Mouse (Mus musculus) heart, postnatal 14 days (tissue): Measurements from ENCODE around the gene Gm10295. TPM values are rescaled to one million over a fixed set of nuclear protein-coding genes. Genes with fewer than 3 reads are reported as not detected.
A peak's percentile ranks its signal among the peaks of the same experiment; 100 is the strongest.

ENCODE experiments used
- DNase-seq, 2 experiments: peaks; one replicate each; pipeline ENCODE4 v3.0.0; 2021 to 2022
- intact Hi-C: fragments of 180-260 bp; cut with DNase I; formaldehyde crosslinking; loops from one replicate; pipeline ENCODE4 v1.15.1; 2025
- total RNA-seq, 2 experiments: library from RNA; stranded (reverse); gene quantifications; 2 replicates each; pipeline ENCODE4 v1.2.3; 2021

The Gm10295 gene
- total RNA-seq, 2 experiments from 2014 or later, result not detected

GRCm38 (mm10) chr7:71370128-71370527, 18.8 kb upstream of the Gm10295 start:
- intact Hi-C loops, result loop anchor here (10.0 kb wide), 2 partner anchors 215 to 495 kb away; no protein-coding TSS in a partner anchor
- no peak for DNase-seq

DNA sequence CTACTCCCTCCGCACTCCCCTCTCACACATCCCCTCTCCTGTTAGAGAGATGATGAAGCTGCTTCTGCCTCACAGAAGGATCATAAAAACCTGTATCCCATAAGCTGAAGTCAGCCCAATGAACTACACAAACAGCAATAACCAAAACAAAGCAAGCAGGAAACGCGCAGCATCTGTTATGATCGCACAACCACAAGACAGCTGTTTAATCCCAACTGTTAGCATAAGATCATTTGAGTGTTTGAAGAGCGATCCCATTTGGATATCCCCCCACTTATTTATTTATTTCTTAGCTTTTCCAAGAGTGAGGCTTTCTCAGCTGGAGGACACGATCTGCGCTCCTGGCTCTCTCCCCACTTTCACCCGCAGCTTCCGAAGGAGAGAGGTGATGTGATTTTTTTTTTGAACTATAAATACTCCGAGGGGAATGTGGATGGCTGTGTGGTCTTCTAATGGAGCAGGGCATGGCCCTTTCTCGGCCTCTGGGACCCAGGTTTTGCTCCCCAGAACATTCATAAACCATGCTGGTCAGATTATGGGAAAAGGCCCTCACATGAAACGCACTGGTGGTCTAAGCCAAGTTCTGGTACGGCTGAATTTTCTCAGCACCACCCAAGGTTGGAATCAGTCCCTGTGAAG, 17.4 kb upstream of the Gm10295 start:
- intact Hi-C loops, result no loop called here
- no peak for DNase-seq

- DNase-seq, result no peak
Measured at GRCm38 (mm10) chr7:71355596-71355995, 4.3 kb upstream of the Gm10295 start.

DNA sequence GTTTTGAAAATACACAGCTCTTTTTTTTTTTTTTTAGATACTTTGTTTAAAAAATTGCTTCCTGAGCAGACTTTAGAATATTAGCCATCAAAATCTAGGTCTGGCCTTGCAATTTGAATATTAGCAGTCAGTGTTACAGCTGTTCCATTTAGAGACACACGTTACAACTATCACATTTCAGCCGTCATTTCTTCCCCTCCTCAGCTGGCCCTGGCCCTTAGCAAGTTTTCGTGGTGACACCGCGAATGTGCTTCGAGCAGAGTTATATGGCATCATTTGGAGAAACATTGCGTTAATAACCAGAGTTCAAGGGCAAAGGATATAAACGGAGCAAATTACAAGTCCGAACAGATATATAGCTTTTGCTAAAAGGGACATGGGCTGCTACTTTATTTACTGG, 2.4 kb downstream of the Gm10295 start:
- no peak for DNase-seq
- intact Hi-C loops, result no loop called here

More at GRCm38 (mm10) chr7:71355596-71355995, 4.3 kb upstream of the Gm10295 start:
- intact Hi-C loops, result no loop called here

- intact Hi-C loops, result no loop called here
- no peak for DNase-seq
Measured at GRCm38 (mm10) chr7:71324919-71325583, 26.2 kb downstream of the Gm10295 start.

- intact Hi-C loops, result loop anchor here (5.0 to 10.0 kb wide), 4 partner anchors 64 to 966 kb away; no protein-coding TSS in a partner anchor
- no peak for DNase-seq
Measured at GRCm38 (mm10) chr7:71313148-71313765, 38.0 kb downstream of the Gm10295 start.

- intact Hi-C loops, result loop anchor here (5.0 to 10.0 kb wide), 4 partner anchors 65 to 965 kb away; no protein-coding TSS in a partner anchor
- no peak for DNase-seq
Measured at GRCm38 (mm10) chr7:71312375-71312774, 38.9 kb downstream of the Gm10295 start.

- intact Hi-C loops, result loop anchor here (5.0 to 10.0 kb wide), 4 partner anchors 66 to 964 kb away; no protein-coding TSS in a partner anchor
- peak; percentile 26 to 37 for DNase-seq
Measured at GRCm38 (mm10) chr7:71311411-71311810, 39.9 kb downstream of the Gm10295 start.

- intact Hi-C loops, result loop anchor here (2.0 to 5.0 kb wide), 2 partner anchors 75 to 946 kb away; no protein-coding TSS in a partner anchor
- no peak for DNase-seq
Measured at GRCm38 (mm10) chr7:71308051-71308450, 43.2 kb downstream of the Gm10295 start.

DNA sequence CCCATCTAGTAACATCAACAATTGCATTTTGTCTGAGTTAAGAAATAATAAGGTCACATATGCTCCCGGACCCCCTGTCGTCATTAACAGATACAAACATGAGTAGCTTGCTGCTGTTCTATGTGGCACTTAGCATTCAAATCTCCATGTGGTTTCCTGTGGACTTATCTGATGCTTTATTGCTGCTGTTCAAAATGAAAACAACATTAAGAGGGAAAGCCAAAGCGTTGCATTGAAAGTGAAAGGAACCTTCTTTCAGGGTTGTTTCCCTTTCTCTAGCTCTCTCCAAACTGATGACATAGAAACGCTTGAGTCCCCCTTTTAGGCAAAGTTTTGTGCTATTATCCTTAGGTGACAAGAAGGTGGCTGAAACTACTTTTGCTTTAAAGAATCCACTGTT, 48.6 kb downstream of the Gm10295 start:
- intact Hi-C loops, result no loop called here

More for the DNA sequence above, 48.6 kb downstream of the Gm10295 start:
- DNase-seq, result no peak
